7 mouse cellular contexts compared by ENCODE assay signal in genomic region chr8:120505082-120505511, GRCm38 (mm10).
DNase-seq lines count a peak whose midpoint lies in the region; ATAC-seq and TF ChIP-seq lines count a peak whose summit lies in the region.

No protein-coding gene starts in this region.

- H3K9me3 ChIP-seq in ES-Bruce4 (replicated peaks; ENCODE audit: control insufficient read depth, insufficient read depth, low read length, poor library complexity, severe bottlenecking) (no peaks in the 10 kb centered on the region), G1E (replicated peaks) (no peaks in the 10 kb centered on the region)
- H3K9me3 ChIP-seq in forebrain, embryonic 10.5 days, result no peaks in the 10 kb centered on the region
- no peaks in the 10 kb centered on the region for H3K9me3 ChIP-seq in limb, embryonic 12.5 days

- no peak for ATAC-seq in G1E (ENCODE audit: extremely low read depth, insufficient number of reproducible peaks, low FRiP score, poor library complexity, severe bottlenecking)
- no peak for ATAC-seq in limb, embryonic 12.5 days (ENCODE audit: insufficient number of reproducible peaks, insufficient read depth, low FRiP score, low TSS enrichment, low read depth)

- under 1% methylated on average over 19 of the region's 19 CpGs for WGBS in forebrain, embryonic 10.5 days
- under 1% methylated on average over 19 of the region's 19 CpGs for WGBS in limb, embryonic 12.5 days

- peaks cover 9% of the 10 kb centered on the region for H3K4me1 ChIP-seq in ES-Bruce4 (ENCODE audit: control insufficient read depth, insufficient read depth, low read length)
- peaks cover 94% of the 10 kb centered on the region for H3K4me1 ChIP-seq in G1E (ENCODE audit: insufficient read depth, low read depth, low read length)
- peaks cover 100% of the 10 kb centered on the region for H3K4me1 ChIP-seq in forebrain, embryonic 10.5 days
- H3K4me1 ChIP-seq in limb, embryonic 12.5 days (replicated peaks), result peaks cover 95% of the 10 kb centered on the region

- TF ChIP-seq EP300 in ES-Bruce4 (IDR thresholded peaks at IDR 0.05; ENCODE audit: insufficient read depth, low read depth, low read length), result no peak

- H3K36me3 ChIP-seq in ES-Bruce4 (ENCODE audit: control insufficient read depth, insufficient read depth, low read length, poor library complexity, severe bottlenecking) (no peaks in the 10 kb centered on the region), G1E (replicated peaks) (peaks cover 58% of the 10 kb centered on the region)
- H3K36me3 ChIP-seq in forebrain, embryonic 10.5 days (replicated peaks), result no peaks in the 10 kb centered on the region
- H3K36me3 ChIP-seq in limb, embryonic 12.5 days, result no peaks in the 10 kb centered on the region

- no peak for TF ChIP-seq CTCF in ES-Bruce4 (IDR thresholded peaks at IDR 0.05; ENCODE audit: low read depth, low read length)
- no peak for TF ChIP-seq CTCF in G1E (IDR thresholded peaks at IDR 0.05; ENCODE audit: low read depth, low read length)

- no peak for TF ChIP-seq POLR2A in ES-Bruce4 (IDR thresholded peaks at IDR 0.05; ENCODE audit: insufficient read depth, low read length)

- H3K27me3 ChIP-seq in ES-Bruce4 (ENCODE audit: control insufficient read depth, insufficient read depth, low read length, poor library complexity, severe bottlenecking), result no peaks in the 10 kb centered on the region
- H3K27me3 ChIP-seq in G1E (ENCODE audit: insufficient read depth, low read length), result peaks cover 30% of the 10 kb centered on the region
- peaks cover 83% of the 10 kb centered on the region for H3K27me3 ChIP-seq in forebrain, embryonic 10.5 days (ENCODE audit: poor library complexity, severe bottlenecking)
- peaks cover 17% of the 10 kb centered on the region for H3K27me3 ChIP-seq in limb, embryonic 12.5 days

- peak overlapping the region; percentile 55 for H3K4me2 ChIP-seq in limb, embryonic 12.5 days

- peak overlapping the region; percentile 43 for H3K9ac ChIP-seq in ES-Bruce4 (ENCODE audit: low read depth, poor library complexity, severe bottlenecking)
- H3K9ac ChIP-seq in limb, embryonic 12.5 days (replicated peaks), result peak overlapping the region; percentile 35; the same call in 1 of the 2 replicates

- no peak overlapping the region for H3K27ac ChIP-seq in ES-Bruce4 (ENCODE audit: insufficient read depth, low read length)
- peak overlapping the region; percentile 82 for H3K27ac ChIP-seq in forebrain, embryonic 10.5 days
- H3K27ac ChIP-seq in limb, embryonic 12.5 days, result peak overlapping the region; percentile 70

- DNase-seq in G1E (ENCODE audit: low spot score), result peak; percentile 38
- peak; percentile 74 for DNase-seq in forebrain, embryonic 10.5 days (ENCODE audit: extremely low spot score, low spot score)
- peak; percentile 80 for DNase-seq in retina, embryonic 14.5 days (ENCODE audit: low spot score)
- no peak for DNase-seq in layer of hippocampus, adult 18-20 months (ENCODE audit: low spot score in 2 of 2)
- DNase-seq in left cerebral cortex, adult 11 months (ENCODE audit: low spot score), result no peak

- H3K4me3 ChIP-seq in ES-Bruce4 (ENCODE audit: low read depth, low read length), result peak overlapping the region; percentile 49
- peak overlapping the region; percentile 66; the same call in 1 of the 2 replicates for H3K4me3 ChIP-seq in G1E (ENCODE audit: low read depth, low read length)
- peak overlapping the region; percentile 46 for H3K4me3 ChIP-seq in forebrain, embryonic 10.5 days
- H3K4me3 ChIP-seq in limb, embryonic 12.5 days (replicated peaks), result peak overlapping the region; percentile 15

Comparison
In these comparisons a context has a peak if more than half of its experiments do, and no peak if none do; other contexts are left out.
1. H3K4me3 ChIP-seq: peak in every context shown above with its lines; median percentile 66 in G1E; 49 in ES-Bruce4; 46 in forebrain, embryonic 10.5 days; 15 in limb, embryonic 12.5 days.
2. DNase-seq: peak in G1E (single experiment), forebrain, embryonic 10.5 days (single experiment) and retina, embryonic 14.5 days (single experiment); none in layer of hippocampus, adult 18-20 months (0 of 2) and left cerebral cortex, adult 11 months (single experiment).